Mouse (Mus musculus) stomach, embryonic 16.5 days (tissue): Measurements from ENCODE around the gene Igf2bp3. TPM values are rescaled to one million over a fixed set of nuclear protein-coding genes. Genes with fewer than 3 reads are reported as not detected.

Source experiments
- ATAC-seq: fragments of 200-750 bp; cut with Nextera tagmentation; 2 replicates; pipeline ENCODE4 v1.8.0; 2017; ENCODE audit warnings: moderate number of reproducible peaks, moderate TSS enrichment; ENCODE audit not compliant: insufficient read depth, low FRiP score
- H3K27ac ChIP-seq: fragments of 300-500 bp; sonication (generic); 2 replicates; pipeline ENCODE4 v1.5.1; 2014; ENCODE audit warnings: low read length
- H3K27me3 ChIP-seq: fragments of 300-500 bp; sonication (generic); 2 replicates; pipeline ENCODE4 v1.6.1; 2014; ENCODE audit warnings: low read length, control low read depth, mixed read lengths; ENCODE audit not compliant: control insufficient read depth, insufficient read depth
- H3K36me3 ChIP-seq: fragments of 300-500 bp; sonication (generic); 2 replicates; pipeline ENCODE4 v1.6.1; 2014; ENCODE audit warnings: low read length; ENCODE audit not compliant: control insufficient read depth, insufficient read depth
- H3K4me1 ChIP-seq: fragments of 300-500 bp; sonication (generic); 2 replicates; pipeline ENCODE4 v1.6.1; 2014; ENCODE audit warnings: low read length, control low read depth, mixed read lengths; ENCODE audit not compliant: control insufficient read depth, insufficient read depth
- H3K4me2 ChIP-seq: fragments of 300-500 bp; sonication (generic); 2 replicates; pipeline ENCODE4 v1.6.1; 2014; ENCODE audit warnings: low read depth, low read length, mixed read lengths
- H3K4me3 ChIP-seq: fragments of 300-500 bp; sonication (generic); replicated peaks from 2 replicates; pipeline ENCODE4 v1.5.1; 2014; ENCODE audit warnings: mild to moderate bottlenecking, low read length
- H3K9ac ChIP-seq: fragments of 300-500 bp; sonication (generic); 2 replicates; pipeline ENCODE4 v1.6.1; 2014; ENCODE audit warnings: low read length
- H3K9me3 ChIP-seq: fragments of 300-500 bp; sonication (generic); replicated peaks from 2 replicates; pipeline ENCODE4 v1.6.1; 2016; ENCODE audit warnings: low read length, control low read depth; ENCODE audit not compliant: control insufficient read depth
- WGBS: fragments of 180-500 bp; shearing (Covaris S2); extraction: QIAGEN DNeasy Blood & Tissue Kit; methylation state at CpG from one replicate; pipeline ENCODE4 v1.1.7; 2014; 5-methylcytosine and 5-hydroxymethylcytosine counted together
- polyA plus RNA-seq: library from polyadenylated mRNA; unstranded; fragments of >200 nt; fragmentation: Nextera tagmentation; extraction: Ambion mirVana; gene quantifications from 2 replicates; pipeline ENCODE4 v1.2.1, GENCODE M21; 2015

The Igf2bp3 gene
- polyA plus RNA-seq, 1 experiment from 2014 or later, result 53.6 TPM

GRCm38 (mm10) chr6:49156170-49156825 lies 58.5 kb downstream of the Igf2bp3 start:
- Histone ChIP-seq H3K9ac (no peak overlapping the region), H3K4me3 (no peak overlapping the region), H3K36me3 (no peaks in the 10 kb centered on the region), H3K4me2 (no peak overlapping the region), H3K27me3 (no peaks in the 10 kb centered on the region), H3K27ac (no peak overlapping the region), H3K4me1 (peaks cover 19% of the 10 kb centered on the region), H3K9me3 (no peaks in the 10 kb centered on the region)
- WGBS, result 85% methylated on average over 5 of the region's 5 CpGs
- no peak for ATAC-seq

- 69% methylated on average over 4 of the region's 4 CpGs for WGBS
- H3K27me3 ChIP-seq, result no peaks in the 10 kb centered on the region
- H3K27ac ChIP-seq, result peak overlapping the region; percentile 75
- no peak overlapping the region for H3K4me3 ChIP-seq
- no peaks in the 10 kb centered on the region for H3K9me3 ChIP-seq
- no peak for ATAC-seq
- peaks cover 32% of the 10 kb centered on the region for H3K4me1 ChIP-seq
- H3K36me3 ChIP-seq, result no peaks in the 10 kb centered on the region
- no peak overlapping the region for H3K4me2 ChIP-seq
- no peak overlapping the region for H3K9ac ChIP-seq
Observed at GRCm38 (mm10) chr6:49151465-49151864, 63.3 kb downstream of the Igf2bp3 start.

GRCm38 (mm10) chr6:49150349-49151229 lies 64.2 kb downstream of the Igf2bp3 start:
- Histone ChIP-seq H3K27me3 (no peaks in the 10 kb centered on the region), H3K9me3 (no peaks in the 10 kb centered on the region), H3K9ac (no peak overlapping the region), H3K4me2 (peak overlapping the region; percentile 3; the same call in 1 of the 2 replicates), H3K4me1 (peaks cover 35% of the 10 kb centered on the region), H3K27ac (peak overlapping the region; percentile 75), H3K36me3 (no peaks in the 10 kb centered on the region), H3K4me3 (no peak overlapping the region)
- WGBS, result 57% methylated on average over 9 of the region's 9 CpGs
- no peak for ATAC-seq

- no peaks in the 10 kb centered on the region for H3K36me3 ChIP-seq
- peak overlapping the region; percentile 75 for H3K27ac ChIP-seq
- 52% methylated on average over 5 of the region's 5 CpGs for WGBS
- H3K9ac ChIP-seq, result no peak overlapping the region
- no peaks in the 10 kb centered on the region for H3K27me3 ChIP-seq
- peak overlapping the region; percentile 3 for H3K4me2 ChIP-seq
- H3K4me3 ChIP-seq, result no peak overlapping the region
- H3K9me3 ChIP-seq, result no peaks in the 10 kb centered on the region
- peaks cover 36% of the 10 kb centered on the region for H3K4me1 ChIP-seq
- peak; percentile 67 for ATAC-seq
Observed at GRCm38 (mm10) chr6:49149202-49149930, 65.4 kb downstream of the Igf2bp3 start.

- Histone ChIP-seq H3K4me3 (no peak overlapping the region), H3K9ac (no peak overlapping the region), H3K36me3 (no peaks in the 10 kb centered on the region), H3K9me3 (no peaks in the 10 kb centered on the region), H3K4me1 (peaks cover 36% of the 10 kb centered on the region), H3K4me2 (no peak overlapping the region), H3K27me3 (no peaks in the 10 kb centered on the region), H3K27ac (peak overlapping the region; percentile 95)
- peak; percentile 86 for ATAC-seq
- 47% methylated on average over 4 of the region's 4 CpGs for WGBS
Observed at GRCm38 (mm10) chr6:49148781-49149180, 66.0 kb downstream of the Igf2bp3 start.

GRCm38 (mm10) chr6:49148368-49148767 lies 66.4 kb downstream of the Igf2bp3 start:
- Histone ChIP-seq H3K4me1 (peaks cover 36% of the 10 kb centered on the region), H3K27ac (peak overlapping the region; percentile 95), H3K9me3 (no peaks in the 10 kb centered on the region), H3K4me2 (peak overlapping the region; percentile 23), H3K36me3 (no peaks in the 10 kb centered on the region), H3K4me3 (no peak overlapping the region), H3K9ac (peak overlapping the region; percentile 48; the same call in 1 of the 2 replicates), H3K27me3 (no peaks in the 10 kb centered on the region)
- WGBS, result 60% methylated on average over 7 of the region's 7 CpGs
- 0 out of 2 replicates have a peak, but pooled peaks have one; percentile 31 for ATAC-seq

- no peak overlapping the region for H3K4me3 ChIP-seq
- no peak overlapping the region for H3K9ac ChIP-seq
- no peak for ATAC-seq
- H3K4me1 ChIP-seq, result peaks cover 33% of the 10 kb centered on the region
- no peaks in the 10 kb centered on the region for H3K9me3 ChIP-seq
- no peak overlapping the region for H3K4me2 ChIP-seq
- H3K27me3 ChIP-seq, result no peaks in the 10 kb centered on the region
- no peaks in the 10 kb centered on the region for H3K36me3 ChIP-seq
- WGBS, result 68% methylated on average over 2 of the region's 2 CpGs
- peak overlapping the region; percentile 15; the same call in 1 of the 2 replicates for H3K27ac ChIP-seq
Observed at GRCm38 (mm10) chr6:49146461-49146860, 68.3 kb downstream of the Igf2bp3 start.

GRCm38 (mm10) chr6:49142428-49142827 lies 72.3 kb downstream of the Igf2bp3 start:
- ATAC-seq, result no peak
- Histone ChIP-seq H3K9me3 (no peaks in the 10 kb centered on the region), H3K4me3 (no peak overlapping the region), H3K36me3 (no peaks in the 10 kb centered on the region), H3K27ac (no peak overlapping the region), H3K4me1 (peaks cover 13% of the 10 kb centered on the region), H3K27me3 (no peaks in the 10 kb centered on the region), H3K4me2 (no peak overlapping the region), H3K9ac (no peak overlapping the region)
- 74% methylated on average over 9 of the region's 9 CpGs for WGBS
